10 mouse cellular contexts compared by ENCODE assay signal in genomic region chr16:10767158-10767557, GRCm38 (mm10). TPM values are rescaled to one million over a fixed set of nuclear protein-coding genes. Genes with fewer than 3 reads are reported as not detected.
DNase-seq lines count a peak whose midpoint lies in the region; ATAC-seq lines count a peak whose summit lies in the region.
"Had no signal": no experiment of that assay in that cellular context is flagged by ENCODE, and none has a peak within 500 bp of the region (broad histone marks: within the 10 kb centered on the region; RNA-seq: fewer than 3 reads in every experiment).

No protein-coding gene starts in this region.

- ATAC-seq in neural tube, embryonic 15.5 days (ENCODE audit: low FRiP score), result no peak
- ATAC-seq in erythroid progenitor cell, adult 5-6 weeks (replicated peaks; ENCODE audit: low FRiP score, poor library complexity, severe bottlenecking), result no peak

- no peaks in the 10 kb centered on the region for H3K27me3 ChIP-seq in neural tube, embryonic 15.5 days (replicated peaks)
- H3K27me3 ChIP-seq: neural tube, embryonic 12.5 days had no signal

- H3K9me3 ChIP-seq in neural tube, embryonic 15.5 days (replicated peaks), result no peaks in the 10 kb centered on the region
- H3K9me3 ChIP-seq: neural tube, embryonic 12.5 days had no signal

- 52% methylated on average over 4 of the region's 4 CpGs for WGBS in neural tube, embryonic 15.5 days

- no peak overlapping the region for H3K4me2 ChIP-seq in neural tube, embryonic 15.5 days
- H3K4me2 ChIP-seq: neural tube, embryonic 12.5 days had no signal

- H3K27ac ChIP-seq in neural tube, embryonic 15.5 days (replicated peaks), result no peak overlapping the region
- H3K27ac ChIP-seq: neural tube, embryonic 12.5 days had no signal

- intact Hi-C loops in left cerebral cortex, postnatal 4 days (cut with DNase I), result no loop called here

- DNase-seq in neural tube, embryonic 10.5 days (ENCODE audit: extremely low spot score, low spot score), result peak; percentile 59
- peak; percentile 82 for DNase-seq in ZHBTc4 (ENCODE audit: low read depth, low spot score)
- peak; percentile 59 to 82 for DNase-seq in cerebellum, postnatal 25 days
- peak; percentile 83 for DNase-seq in heart, postnatal 4 days
- peak; percentile 67 for DNase-seq in left cerebral cortex, postnatal 4 days
- peak; percentile 59 for DNase-seq in right cerebral cortex, postnatal 14 days

- H3K4me1 ChIP-seq in neural tube, embryonic 15.5 days, result 0 out of 2 replicates have a peak, but pooled peaks cover 3% of the 10 kb centered on the region
- H3K4me1 ChIP-seq: neural tube, embryonic 12.5 days had no signal

- H3K9ac ChIP-seq in neural tube, embryonic 15.5 days (replicated peaks), result no peak overlapping the region
- H3K9ac ChIP-seq: neural tube, embryonic 12.5 days had no signal

- no peak overlapping the region for H3K4me3 ChIP-seq in neural tube, embryonic 15.5 days (replicated peaks)
- H3K4me3 ChIP-seq: neural tube, embryonic 12.5 days had no signal

- no peaks in the 10 kb centered on the region for H3K36me3 ChIP-seq in neural tube, embryonic 15.5 days
- H3K36me3 ChIP-seq: neural tube, embryonic 12.5 days had no signal

RNA-seq across cellular contexts. Expression of gene Socs1, which starts 18.2 kb away (rescaled TPM):
- polyA plus RNA-seq in neural tube, embryonic 15.5 days (2015; fragmentation: Nextera tagmentation; extraction: Ambion mirVana), result 5.7 and 11.9 TPM in 2 replicates
- 1 to 10 TPM; 1.6 TPM for total RNA-seq in heart, postnatal 4 days (2021)
- 1 to 10 TPM; 1.9 to 2.0 TPM for total RNA-seq in left cerebral cortex, postnatal 4 days (2021)
- 0.72 TPM in 1 of 2 replicates, not detected in the other for total RNA-seq in erythroid progenitor cell, adult 5-6 weeks (2015; ENCODE audit: low replicate concordance)
- total RNA-seq in erythroid progenitor cell, adult 5-6 weeks (2017; ENCODE audit: low replicate concordance), result 0.08 and 1.0 TPM in 2 replicates

RNA-seq across cellular contexts. Expression of gene Tnp2, which starts 21.3 kb away (rescaled TPM):
- not detected in 2 replicates for polyA plus RNA-seq in neural tube, embryonic 15.5 days (2015; fragmentation: Nextera tagmentation; extraction: Ambion mirVana)
- total RNA-seq in heart, postnatal 4 days (2021), result not detected
- total RNA-seq in left cerebral cortex, postnatal 4 days (2021), result not detected
- not detected in 2 replicates for total RNA-seq in erythroid progenitor cell, adult 5-6 weeks (2015; ENCODE audit: low replicate concordance)
- total RNA-seq in erythroid progenitor cell, adult 5-6 weeks (2017; ENCODE audit: low replicate concordance), result not detected in 2 replicates
- polyA plus RNA-seq: neural tube, embryonic 12.5 days had no signal

RNA-seq across cellular contexts. Expression of gene Prm3, which starts 23.6 kb away (rescaled TPM):
- polyA plus RNA-seq in neural tube, embryonic 15.5 days (2015; fragmentation: Nextera tagmentation; extraction: Ambion mirVana), result not detected in 2 replicates
- total RNA-seq in heart, postnatal 4 days (2021), result not detected
- not detected for total RNA-seq in left cerebral cortex, postnatal 4 days (2021)
- total RNA-seq in erythroid progenitor cell, adult 5-6 weeks (2015; ENCODE audit: low replicate concordance), result not detected in 2 replicates
- not detected in 2 replicates for total RNA-seq in erythroid progenitor cell, adult 5-6 weeks (2017; ENCODE audit: low replicate concordance)
- total RNA-seq: gastrocnemius, postnatal 36 days had no signal
- polyA plus RNA-seq: neural tube, embryonic 12.5 days had no signal

RNA-seq across cellular contexts. Expression of gene Prm2, which starts 28.8 kb away (rescaled TPM):
- polyA plus RNA-seq in neural tube, embryonic 15.5 days (2015; fragmentation: Nextera tagmentation; extraction: Ambion mirVana), result not detected in 2 replicates
- total RNA-seq in heart, postnatal 4 days (2021), result not detected
- total RNA-seq in left cerebral cortex, postnatal 4 days (2021), result not detected
- not detected in 2 replicates for total RNA-seq in erythroid progenitor cell, adult 5-6 weeks (2015; ENCODE audit: low replicate concordance)
- total RNA-seq in erythroid progenitor cell, adult 5-6 weeks (2017; ENCODE audit: low replicate concordance), result not detected in 2 replicates
- total RNA-seq: gastrocnemius, postnatal 36 days had no signal
- polyA plus RNA-seq: neural tube, embryonic 12.5 days had no signal

RNA-seq across cellular contexts. Expression of gene Prm1, which starts 38.5 kb away (rescaled TPM):
- 0.50 and 0.89 TPM in 2 replicates for polyA plus RNA-seq in neural tube, embryonic 15.5 days (2015; fragmentation: Nextera tagmentation; extraction: Ambion mirVana)
- total RNA-seq in heart, postnatal 4 days (2021), result not detected
- not detected for total RNA-seq in left cerebral cortex, postnatal 4 days (2021)
- total RNA-seq in erythroid progenitor cell, adult 5-6 weeks (2015; ENCODE audit: low replicate concordance), result not detected in 2 replicates
- not detected in 2 replicates for total RNA-seq in erythroid progenitor cell, adult 5-6 weeks (2017; ENCODE audit: low replicate concordance)
- total RNA-seq: gastrocnemius, postnatal 36 days had no signal
- polyA plus RNA-seq: neural tube, embryonic 12.5 days had no signal
